Mouse (Mus musculus) thymus, postnatal 36 days (tissue): Measurements from ENCODE around the gene Mylk2.

Experiments
- DNase-seq, 2 experiments: peaks; one replicate each; pipeline ENCODE4 v3.0.0; 2022; ENCODE audit warnings: mixed read lengths in 2 of 2

The Mylk2 gene

DNA sequence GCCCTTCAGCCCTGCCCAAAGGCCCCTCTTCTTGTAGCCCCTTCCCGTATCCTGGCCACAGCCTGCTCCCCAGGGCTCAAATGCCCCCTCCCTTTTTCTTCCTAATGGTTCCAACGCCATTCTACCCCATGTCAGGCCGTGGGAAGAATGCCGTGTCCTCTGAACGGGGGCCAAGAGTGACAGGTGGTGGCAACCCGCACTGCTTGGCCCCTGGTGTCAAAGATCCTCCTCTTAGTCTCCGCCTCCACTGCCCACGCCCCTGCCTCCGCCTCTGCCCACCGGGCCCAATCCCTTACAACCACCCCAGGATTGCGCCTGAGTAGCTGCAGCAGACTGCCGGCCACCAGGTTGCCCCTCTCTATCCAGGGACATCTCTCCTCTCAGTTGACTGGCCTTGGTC, at the start of gene Mylk2:
Gene Mylk2 (plus strand): TSS at position 322 of the 400 bp plus-strand sequence.
- DNase-seq, result no peak

DNA sequence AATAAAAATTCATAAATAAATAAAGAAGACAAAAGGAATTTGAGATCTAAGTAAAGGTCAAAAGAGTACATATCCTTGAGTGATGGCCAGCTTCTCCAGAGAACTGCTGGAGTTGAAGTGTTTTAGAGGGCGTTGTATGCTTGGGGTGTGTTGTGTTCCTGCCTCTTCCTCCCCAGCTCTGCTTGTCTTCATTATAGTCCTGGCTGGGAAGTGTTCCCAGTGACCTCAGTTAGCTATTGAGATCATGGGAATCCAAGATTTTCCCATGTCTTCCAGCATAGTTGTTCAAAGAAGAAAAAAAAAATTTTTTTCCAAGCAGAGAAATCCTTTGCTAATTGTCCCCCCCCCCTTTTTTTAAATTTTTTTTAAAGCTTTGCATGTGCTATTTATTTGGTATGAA, 49.3 kb upstream of the Mylk2 start:
- DNase-seq, result no peak

DNA sequence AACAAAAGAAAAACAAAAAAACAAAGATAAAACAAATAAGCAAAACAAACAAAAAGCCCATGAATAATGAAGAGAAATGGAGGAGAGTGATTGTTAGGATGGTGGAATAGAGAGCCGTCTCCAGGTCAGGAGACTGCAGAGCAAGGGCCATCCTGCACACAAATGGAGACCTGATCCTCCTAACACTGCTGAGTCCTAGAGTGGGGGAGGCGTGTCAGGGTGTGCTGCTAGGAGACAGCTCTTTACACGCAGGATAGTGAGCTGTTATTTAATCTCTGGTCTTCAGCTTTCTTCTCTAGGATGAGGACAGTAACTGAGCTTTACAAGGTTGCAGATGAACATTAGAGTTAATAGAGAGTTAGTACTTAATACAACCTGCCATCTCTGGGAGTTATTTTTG, 48.5 kb upstream of the Mylk2 start:
- DNase-seq, result no peak

DNA sequence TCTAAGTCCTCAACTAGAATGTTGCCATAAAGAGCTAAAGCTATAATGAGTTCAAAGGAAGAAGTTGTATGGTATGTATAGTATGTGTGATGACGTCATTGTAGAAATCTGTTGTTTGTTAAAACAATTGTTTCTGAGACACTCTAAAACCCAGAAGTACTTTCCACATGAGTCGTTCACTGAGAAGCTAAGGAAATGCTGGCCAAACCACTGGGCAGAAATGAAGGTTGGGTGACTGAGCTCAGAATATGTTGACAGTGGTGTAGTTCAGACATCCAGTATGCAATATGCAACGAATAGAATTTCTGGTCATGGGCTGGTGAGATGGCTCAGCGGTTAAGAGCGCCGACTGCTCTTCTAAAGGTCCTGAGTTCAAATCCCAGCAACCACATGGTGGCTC, 47.8 kb upstream of the Mylk2 start:
- no peak for DNase-seq

DNA sequence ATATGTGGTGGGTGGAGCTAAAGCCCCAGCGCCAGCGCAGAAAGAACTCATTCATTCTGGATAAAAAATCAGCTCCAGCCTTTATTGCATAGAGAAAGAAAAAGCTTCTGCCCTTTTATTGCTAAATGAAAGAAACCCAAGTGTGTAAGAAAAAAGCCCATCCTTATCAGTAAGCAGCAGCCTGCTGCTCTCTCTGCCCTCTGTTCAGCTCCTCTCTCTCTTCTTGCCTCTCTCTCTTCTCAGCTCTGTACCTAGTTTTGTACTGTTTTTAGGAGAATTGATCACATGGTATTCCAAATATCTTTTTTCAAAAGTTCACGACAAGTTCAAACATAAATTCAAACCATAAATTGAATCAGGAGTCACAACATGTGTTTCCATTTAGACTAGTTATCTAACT, 32.9 kb upstream of the Mylk2 start:
- DNase-seq, result no peak

DNA sequence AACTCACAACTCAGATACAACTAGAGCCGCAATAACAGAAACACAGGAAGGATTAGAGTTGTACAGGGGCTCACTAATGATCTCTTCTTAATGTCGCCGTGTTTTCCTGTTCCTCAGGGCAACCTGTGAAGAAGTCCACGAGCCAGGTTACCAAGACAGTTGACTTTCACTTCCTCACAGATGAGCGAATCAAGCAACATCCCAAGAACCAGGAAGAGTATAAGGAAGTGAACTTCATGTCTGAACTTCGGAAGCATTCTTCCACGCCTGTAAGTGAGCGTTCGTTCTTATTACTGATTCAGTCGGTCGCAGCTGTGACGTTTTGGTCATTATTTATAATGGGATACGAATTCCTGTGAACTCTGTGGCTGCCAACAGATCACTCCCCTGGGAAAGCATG, 30.3 kb upstream of the Mylk2 start:
- no peak for DNase-seq

DNA sequence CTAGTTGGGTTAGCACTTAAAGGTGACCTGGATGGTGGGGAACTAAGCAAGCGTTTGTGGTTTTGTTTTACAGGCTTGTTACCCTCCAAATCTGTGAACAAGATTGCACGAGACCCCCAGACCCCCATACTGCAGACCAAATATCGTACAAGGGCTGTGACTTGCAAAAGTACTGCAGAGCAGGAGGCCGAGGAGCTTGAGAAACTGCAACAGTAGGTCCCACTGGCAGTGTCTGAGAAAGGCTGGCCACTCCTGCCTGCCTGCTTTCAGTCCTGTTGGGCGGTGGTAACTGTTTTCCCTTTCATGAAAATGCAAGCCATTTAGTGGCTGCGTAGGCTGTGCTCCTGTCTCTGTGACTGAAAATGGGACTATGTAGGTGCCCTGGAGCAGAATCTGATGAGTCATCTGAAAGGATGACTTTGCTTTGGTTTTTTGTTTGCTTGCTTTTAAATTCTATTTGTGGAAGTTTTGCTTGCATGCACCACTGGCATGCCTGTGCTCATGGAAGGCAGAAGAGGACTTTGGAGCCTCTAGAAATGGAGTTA, 27.0 kb upstream of the Mylk2 start:
- DNase-seq, result no peak

DNA sequence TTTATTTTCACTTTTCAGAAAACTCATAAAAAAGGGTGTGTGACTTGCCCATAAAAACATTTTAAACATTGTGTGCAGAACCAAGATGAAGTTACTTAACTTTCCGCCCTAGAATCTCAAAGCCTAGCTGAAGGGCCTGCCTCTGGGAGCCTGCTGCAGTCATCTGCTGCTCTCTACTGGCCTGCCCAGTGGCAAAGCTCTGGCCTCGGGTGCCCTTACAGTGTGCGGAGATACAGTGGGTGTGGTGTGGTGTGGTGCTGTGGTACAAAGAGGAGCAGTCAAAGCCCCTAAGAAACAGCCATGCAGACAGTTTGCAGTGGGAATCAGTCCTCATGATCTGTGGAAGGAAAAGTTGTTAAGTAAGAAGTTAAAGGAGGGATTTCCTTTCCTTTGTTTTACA, 23.9 kb upstream of the Mylk2 start:
- DNase-seq, result no peak

DNA sequence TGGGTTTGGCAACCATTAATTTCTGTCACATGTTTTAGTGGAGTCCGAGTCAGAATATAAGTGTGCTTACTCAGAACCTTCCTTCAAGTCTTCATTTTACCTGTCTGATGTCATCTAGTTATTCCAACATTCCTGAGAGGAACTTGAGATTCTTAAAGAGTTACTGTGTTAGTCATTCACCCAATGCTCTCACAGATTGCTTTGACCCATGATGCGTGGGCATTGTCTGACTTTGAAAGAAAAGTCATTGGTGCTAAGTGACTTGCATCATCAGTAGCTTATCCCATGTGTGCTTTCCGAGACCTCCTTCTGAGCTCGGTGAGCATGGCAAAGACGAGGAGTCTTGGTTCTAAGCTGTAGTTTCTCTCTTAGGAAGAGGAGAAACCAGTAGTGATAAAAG, 22.4 kb upstream of the Mylk2 start:
- DNase-seq, result no peak

DNA sequence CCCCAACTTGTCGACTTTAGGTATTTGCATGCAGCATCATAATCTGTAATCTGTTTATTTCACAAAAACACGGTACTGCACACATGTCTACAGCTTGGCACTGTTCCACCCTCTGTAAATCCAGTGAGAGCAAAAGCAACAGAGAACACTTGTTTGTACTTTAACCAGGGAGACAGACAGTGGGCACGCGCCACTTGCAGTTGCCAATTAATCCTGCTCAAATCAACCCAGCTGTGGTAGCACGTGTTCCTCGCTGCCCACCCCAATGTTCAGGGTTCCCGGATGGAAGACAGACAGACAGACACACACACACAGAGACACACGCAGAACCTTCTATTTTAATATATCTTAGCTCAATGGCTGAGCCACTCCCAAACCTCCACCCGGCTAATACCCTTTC, 15.3 kb upstream of the Mylk2 start:
- no peak for DNase-seq

DNA sequence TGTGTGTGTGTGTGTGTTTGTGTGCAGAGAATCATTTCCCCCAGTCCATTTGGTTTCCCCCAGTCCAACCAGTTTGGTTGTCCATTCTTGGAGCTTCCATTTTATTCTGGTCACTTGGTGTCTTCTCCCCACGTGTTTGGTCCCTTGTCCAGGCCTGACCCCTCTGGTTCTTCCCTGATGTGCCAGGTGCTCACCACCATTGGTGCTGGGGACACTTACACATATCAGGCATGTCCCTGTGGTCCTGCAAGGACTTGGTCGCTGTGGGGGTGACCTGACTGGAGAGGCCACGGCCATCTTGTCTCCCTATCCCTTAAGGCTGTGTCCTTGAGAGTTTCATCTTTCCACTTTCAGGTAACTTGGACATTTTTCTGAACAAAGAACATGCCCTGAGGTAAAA, 14.2 kb upstream of the Mylk2 start:
- no peak for DNase-seq

DNA sequence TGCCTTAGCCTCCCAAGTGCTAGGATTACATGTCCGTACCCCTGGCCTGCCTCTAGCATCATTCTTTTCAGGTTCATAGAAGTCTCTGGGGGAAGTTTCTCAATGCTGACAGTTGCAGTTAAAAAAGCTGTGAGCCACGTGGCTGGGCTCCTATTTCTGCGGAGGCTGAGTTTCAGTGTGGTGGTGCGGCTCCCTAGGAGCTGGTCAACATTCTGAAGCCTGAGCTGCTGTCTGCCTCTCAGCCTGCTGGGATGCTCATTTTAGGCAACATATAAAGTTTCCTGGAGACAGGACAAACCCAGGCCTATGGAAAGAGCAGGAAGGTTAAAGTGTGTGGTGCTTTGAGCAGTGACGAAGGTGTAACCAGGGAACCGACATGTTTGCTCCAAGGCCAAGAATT, 12.1 kb upstream of the Mylk2 start:
- DNase-seq, result no peak

DNA sequence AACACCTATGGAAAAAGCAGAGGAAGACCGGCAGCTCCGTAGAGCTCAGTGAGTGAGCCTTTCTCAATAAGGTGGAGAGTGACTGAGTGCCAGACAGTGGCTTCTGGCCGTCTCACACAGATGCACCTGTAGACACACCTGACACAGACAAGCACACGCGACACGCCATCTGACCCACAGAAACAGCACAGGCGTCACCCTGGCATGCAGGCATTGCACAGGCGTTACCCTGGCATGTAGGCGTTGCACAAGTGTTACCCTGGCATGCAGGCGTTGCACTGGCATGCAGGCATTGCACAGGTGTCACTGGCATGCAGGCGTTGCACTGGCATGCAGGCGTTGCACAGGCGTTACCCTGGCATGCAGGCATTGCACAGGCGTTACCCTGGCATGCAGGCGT, 9.9 kb upstream of the Mylk2 start:
- no peak for DNase-seq

DNA sequence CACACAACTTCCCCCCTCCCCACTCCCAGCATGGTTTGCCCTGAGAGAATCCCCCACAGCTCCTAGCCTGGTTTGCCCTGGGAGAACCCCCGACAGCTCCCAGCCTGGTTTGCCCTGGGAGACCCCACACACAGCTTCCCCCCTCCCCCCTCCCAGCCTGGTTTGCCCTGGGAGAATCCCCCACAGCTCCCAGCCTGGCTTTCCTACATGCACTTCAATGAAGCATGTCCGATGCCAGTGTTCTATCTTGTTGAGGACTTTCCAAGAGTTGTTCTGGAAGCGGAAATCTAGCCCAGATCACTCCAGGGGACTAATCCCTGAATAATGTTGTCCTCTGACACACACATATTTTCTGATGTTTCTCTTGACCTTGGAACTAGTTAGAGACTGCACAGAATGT, 8.5 kb upstream of the Mylk2 start:
- no peak for DNase-seq

DNA sequence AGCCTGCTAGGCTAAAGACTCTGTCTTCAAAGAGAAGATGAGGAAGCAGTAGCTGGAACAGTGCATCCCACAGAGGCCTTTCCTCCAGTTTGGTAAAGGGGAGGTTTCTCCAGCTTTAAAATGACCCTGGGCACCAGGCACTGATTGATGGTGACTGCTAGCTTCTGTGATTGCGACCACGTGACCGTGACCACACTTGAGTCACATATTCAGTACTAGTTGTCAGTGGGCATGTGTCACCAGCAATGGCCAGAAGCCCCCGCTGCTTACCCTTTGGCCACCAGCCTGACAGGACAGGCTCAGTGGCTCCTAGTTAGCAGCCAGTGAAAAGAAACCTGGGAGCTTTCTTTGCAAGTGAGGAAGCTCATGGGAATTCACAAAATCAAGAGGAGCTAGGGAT, 7.6 kb upstream of the Mylk2 start:
- no peak for DNase-seq

DNA sequence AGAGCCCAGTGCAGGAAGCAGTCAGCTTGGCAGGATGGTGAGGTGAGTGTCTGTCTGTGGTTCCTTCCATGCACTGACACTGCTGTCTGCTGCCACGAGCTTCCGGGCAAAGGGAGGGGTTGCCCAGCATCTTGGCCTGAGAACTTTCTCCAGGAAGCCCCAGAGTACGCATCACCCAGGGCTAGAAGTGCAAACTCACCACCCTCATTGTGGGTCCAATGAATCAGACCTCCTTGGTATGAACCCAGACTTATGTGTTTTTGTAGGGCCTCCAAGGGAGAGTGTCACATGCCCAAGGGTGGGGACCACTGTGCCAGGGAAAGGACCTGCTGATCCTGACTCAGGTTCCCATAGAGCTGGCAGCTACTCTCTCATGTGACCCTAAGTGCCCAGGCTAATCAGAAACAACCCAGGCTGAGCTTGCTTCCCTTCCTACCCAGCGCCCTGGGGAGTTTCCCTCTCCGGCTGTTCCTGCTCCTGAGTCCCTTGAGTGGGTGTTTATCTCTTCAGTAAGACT, 7.0 kb upstream of the Mylk2 start:
- no peak for DNase-seq

DNA sequence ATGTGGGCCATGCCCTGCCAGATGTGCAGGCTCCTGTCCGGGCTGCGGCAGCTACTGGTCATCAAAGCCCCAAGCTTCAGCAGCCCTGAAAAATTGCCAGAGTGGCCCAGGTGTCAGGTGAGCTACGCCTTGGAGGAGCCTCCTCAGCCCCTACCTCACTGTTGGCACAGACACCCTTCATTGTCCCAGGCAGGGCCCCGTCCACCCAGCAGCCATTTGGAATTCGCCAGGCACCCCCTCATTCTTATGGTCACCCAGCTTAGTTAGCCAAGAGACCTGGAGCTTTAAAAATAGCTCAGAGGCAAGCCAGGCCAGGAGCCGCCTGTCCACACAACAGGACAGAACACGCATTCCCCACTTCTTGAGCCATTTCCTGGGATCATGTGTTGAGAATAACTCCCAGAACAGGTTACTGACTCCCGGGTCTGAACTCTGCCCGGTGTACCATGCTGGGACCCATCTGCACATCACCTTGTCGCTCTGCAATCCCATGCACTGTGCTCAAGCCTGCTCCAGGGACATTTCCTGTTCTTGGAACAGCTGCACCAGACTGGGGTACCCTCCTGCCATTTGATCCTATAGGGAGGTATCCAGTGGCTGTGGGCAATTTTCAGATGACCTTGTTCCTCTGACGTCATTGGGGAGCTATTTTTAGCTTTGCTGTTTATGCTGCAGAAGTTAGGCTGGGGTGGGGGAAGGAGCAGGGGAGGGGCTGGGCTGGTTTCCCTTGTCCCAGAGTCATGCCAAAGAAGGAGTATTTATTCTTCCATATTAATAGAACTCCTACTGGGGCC, 5.9 kb upstream of the Mylk2 start:
- DNase-seq, result no peak

DNA sequence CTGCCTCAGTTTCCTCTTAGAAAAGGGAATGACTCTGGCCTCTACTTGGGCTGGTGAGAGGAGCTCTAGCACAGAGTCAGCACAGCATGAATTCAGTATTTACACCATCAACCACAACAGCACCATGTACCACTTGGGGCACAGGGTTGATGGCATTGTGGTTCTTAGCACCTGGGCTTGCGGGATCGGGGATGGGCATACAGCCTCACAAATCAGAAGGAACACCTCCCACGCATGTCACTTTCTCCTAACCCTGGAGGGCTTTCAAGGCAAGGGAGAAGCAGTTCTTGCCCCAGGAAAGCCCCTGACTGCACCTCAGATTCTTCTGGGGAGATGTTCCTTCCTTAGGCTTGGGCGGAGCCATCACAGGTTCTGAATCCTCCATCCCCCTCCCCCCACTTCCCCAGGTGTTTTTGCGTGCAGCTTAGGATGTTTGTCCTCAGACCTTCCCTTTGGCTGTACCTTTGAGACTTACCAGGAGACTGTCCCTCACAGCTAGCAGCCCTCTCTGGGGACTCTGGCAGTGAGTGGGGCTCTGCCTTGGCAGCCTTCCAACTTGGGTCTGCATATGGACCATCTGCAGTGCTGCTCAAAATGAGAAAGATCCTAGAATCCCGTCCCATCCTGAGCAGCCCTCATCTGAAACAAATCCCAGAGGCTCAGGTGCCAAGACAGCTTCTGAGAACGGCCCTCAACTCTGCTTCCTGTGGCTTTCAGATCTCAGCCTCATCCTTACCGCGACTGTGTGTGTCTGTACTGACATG, 4.7 kb upstream of the Mylk2 start:
- DNase-seq, result no peak

DNA sequence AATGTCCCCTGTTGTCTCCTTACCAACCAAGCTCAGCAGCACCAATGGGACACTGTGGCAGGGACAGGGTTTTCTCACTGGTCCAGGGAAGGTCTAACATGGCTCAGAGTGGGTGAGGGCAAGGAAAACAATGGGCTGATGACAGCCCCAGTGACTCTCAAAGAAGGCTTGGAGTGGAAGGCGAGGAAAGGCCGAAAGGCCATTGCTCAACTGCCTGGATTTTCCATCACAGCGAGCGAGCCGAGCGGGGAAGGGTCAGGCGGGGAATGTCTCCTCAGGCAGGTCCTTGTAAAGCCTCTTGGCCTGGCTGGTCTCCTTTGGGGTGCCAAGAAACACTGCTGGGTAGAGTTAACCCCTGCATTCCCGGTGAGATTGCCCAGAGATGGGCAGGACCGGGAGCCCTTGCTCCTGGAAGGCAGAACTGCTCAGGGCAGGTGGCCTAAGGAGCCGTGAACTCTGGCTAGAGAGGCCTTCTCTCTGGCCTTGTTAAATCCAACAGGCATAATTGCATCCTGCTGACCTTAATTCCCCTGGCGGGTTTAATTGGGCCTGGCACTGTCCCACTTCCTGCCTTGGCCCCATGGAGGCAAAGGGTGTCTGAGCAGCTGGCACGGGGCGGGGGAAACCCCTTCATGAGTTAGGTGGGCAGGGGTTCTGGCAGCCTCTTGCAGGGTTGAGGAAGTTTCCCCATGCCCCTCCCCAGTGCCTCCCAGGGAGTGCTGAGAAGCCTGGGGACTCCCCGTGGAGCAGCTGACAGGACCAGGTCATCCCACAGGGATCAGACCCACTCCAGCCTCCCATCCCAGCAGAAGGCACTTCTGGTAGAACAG, 3.8 kb upstream of the Mylk2 start:
- DNase-seq, result peak in 1 of 2 experiments; percentile 35

DNA sequence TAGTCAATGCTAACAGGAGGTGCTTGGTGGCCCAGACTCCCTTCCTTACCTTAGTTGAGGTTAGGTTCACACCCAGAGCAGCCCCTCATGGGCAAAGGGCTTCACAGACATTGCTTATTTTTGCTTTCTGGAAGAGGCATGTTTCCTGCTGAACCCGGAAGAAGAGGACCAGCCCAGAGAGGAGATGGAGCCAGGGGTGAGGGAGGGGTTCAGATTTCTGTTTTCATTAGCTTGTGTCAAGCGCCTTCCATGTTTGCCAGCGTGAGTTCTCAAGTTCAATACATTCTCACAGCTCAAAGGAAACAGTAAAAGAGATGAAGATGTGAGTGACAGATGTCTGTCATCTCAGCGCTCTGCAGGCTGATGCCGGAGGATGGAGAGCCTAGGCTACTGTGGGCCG, 1.3 kb upstream of the Mylk2 start:
- no peak for DNase-seq

DNA sequence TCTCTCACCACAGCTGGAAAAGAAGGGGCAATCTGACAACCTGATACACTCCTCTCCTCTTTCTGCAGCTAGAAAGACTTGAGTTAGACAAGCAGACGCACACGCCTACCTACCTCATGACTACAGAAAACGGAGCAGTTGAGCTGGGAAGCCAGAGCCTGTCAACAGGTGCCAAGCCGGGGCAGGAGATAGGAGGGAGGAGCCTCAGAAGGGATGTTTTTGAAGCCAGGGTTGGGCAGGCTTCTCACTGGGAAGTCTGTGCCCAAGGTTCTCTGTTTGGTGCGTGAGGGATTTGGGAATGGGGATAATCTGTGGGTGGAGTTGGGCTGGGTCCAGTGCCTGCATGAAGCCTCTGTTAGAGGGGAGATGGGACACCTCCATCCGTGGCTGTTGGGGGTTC, 280 bp downstream of the Mylk2 start:
- no peak for DNase-seq

DNA sequence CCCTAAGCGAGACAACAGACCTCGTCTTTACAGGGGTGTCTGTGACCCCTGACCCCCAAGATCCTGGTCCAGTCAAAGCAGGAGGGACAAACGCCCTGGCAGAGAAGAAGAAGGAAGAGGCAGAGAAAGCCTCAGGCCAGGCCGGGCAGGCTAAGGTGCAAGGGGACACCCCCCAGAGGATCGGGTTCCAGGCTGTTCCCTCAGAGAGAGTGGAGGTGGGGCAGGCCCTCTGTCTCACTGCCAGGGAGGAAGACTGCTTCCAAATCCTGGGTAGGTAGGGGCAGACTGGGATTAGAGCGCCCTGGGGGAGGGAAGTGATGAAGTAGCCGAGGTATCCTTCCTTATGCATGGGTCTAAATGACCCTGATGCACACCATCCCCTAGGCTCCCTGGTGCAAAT, 2.3 kb downstream of the Mylk2 start:
- DNase-seq, result no peak
